Mouse (Mus musculus) CD4-positive, CD25-positive, alpha-beta regulatory T cell, adult 4 months (primary cell): ENCODE measurements at regions not wholly inside any gene's neighbourhood (a gene's known extent, or its start where the extent isn't known, plus 50 kb on each side); places are given as distances from the start of the nearest gene placed in this dataset.

Source experiments
- ATAC-seq: one replicate; pipeline ENCODE4 v1.8.0; 2017

- no peak for ATAC-seq
These were observed 273.2 kb downstream of the Rwdd3 start for GRCm38 (mm10) chr3:120898258-120898657.

DNA sequence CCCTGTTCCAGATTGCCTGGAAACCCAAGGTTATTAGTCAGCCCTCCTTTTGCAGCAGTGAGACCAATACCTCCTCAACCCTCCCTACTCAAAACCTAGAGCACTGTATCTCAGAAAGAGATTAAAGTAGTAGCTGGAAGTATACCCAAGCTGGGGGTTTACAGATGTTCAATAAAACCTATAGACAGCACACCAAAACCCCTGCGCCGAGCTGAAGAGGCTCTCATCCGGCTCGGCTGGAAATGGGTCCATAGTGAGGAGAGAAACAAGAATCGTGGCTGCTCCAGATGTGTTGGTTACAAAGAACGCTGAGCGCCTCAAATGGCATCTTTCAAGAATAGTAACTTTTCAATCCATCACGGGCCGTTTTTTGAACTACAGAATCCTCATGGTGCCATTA lies 273.7 kb downstream of the Rwdd3 start:
- ATAC-seq = no peak

GRCm38 (mm10) chr3:120897221-120897620 lies 274.3 kb downstream of the Rwdd3 start:
- no peak for ATAC-seq

GRCm38 (mm10) chr3:120886063-120886841 lies 285.2 kb downstream of the Rwdd3 start:
- ATAC-seq = no peak

- no peak for ATAC-seq
These were observed 286.1 kb downstream of the Rwdd3 start for GRCm38 (mm10) chr3:120885401-120885800.

DNA sequence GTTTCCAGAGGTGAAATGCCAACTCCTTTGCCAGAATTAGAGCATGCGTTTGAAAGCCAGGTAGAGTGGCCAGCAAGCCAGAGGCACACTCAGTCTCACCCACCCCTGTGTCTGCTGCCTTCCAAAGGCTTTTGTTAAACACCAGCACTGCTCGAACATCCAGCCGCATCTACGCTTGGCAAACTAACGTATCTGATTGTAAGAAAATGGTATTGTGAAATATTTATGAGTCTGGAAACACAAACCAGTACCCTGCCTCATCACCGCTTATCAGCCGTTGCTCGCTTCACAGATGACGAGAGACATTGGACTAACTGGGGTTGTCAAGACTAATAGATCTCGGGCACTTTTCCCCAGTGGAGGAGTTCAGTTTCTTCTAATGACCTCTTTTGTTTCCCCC lies 287.3 kb downstream of the Rwdd3 start:
- ATAC-seq = no peak

GRCm38 (mm10) chr3:120883650-120884049 lies 287.8 kb downstream of the Rwdd3 start:
- ATAC-seq = no peak

DNA sequence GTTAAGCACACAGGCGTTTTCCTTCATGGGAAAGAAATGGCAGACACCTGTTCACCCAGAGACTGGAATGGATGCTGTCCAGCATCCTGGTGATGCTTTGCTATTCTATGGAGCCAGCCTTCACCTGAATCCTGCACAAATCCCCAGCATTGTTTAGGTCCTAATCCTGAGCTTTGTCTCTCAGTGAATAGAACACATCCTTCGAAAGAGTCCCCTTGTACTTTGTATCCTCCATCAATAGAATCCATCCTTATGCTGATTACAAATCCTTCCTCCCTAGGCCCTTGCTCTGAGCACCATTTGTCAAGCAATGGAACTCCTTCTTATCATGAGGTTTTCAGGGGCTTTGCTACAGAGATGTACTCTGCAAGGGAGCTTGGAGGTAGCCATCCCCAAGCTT lies 292.1 kb downstream of the Rwdd3 start:
- ATAC-seq = no peak

DNA sequence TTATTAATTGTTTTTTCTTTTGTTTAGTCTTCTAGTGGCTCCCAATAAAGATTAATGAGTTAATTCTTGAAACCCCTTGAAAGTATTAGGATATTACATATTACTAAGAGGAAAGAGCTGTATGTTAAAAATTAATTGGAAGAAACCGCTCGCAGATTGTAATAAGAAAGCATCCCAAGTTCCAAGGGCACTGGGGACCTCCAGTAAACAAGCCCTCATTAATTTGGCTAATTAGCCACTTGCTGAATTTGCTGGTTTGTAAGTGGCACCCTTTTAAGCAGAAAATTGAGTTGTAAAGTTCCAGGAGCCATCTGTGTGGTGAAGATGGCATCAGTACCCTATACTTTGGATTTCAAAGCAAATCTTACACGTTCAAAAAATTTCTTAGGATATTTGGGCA lies 295.8 kb downstream of the Rwdd3 start:
- no peak for ATAC-seq

- no peak for ATAC-seq
These were observed 306.5 kb downstream of the Rwdd3 start for GRCm38 (mm10) chr3:120865036-120865435.

GRCm38 (mm10) chr3:120861641-120862040 lies 309.9 kb downstream of the Rwdd3 start:
- ATAC-seq = no peak

- ATAC-seq = no peak
These were observed 313.2 kb downstream of the Rwdd3 start for GRCm38 (mm10) chr3:120858281-120858680.

DNA sequence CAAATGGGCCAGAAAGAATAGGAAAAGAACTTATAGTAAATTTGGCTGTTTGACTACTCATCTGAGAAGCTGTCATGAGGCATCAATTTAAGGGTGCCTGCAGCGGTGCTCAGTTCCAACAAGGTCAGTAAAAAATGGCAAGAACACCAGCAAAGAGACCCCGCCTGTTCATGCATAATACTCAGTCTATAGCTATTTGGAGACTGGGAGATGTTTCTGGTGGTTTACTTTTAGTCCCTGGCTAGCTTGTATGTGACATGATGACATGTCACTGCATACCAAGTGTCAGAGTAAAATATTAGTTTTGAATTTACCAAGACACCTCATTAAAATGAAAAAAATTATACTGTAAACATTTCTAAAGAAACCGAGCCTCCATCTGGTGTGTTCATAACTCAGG lies 317.2 kb downstream of the Rwdd3 start:
- ATAC-seq = no peak

DNA sequence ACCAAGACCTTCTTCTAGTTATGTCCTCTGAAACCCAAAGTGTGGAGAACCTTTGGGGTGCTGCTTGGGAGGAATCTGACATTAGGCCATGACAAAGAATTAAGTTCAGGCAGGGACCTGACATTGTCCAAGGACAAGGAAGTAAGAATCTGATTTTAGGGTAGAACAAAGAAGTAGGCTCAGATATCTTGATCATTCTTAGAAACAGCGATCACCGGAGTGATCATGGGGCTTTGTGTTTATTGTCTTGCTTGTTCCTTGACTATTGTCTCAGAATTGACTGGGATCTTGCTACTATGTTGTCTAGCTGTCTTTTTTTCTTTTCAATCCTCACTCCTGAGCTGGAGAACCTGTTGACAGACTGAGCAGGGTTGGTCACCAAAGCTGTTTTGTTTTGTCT lies 327.9 kb downstream of the Rwdd3 start:
- no peak for ATAC-seq

- ATAC-seq = no peak
These were observed 348.0 kb downstream of the Rwdd3 start for GRCm38 (mm10) chr3:120823536-120823935.

GRCm38 (mm10) chr3:120811901-120812300 lies 359.6 kb downstream of the Rwdd3 start:
- no peak for ATAC-seq

DNA sequence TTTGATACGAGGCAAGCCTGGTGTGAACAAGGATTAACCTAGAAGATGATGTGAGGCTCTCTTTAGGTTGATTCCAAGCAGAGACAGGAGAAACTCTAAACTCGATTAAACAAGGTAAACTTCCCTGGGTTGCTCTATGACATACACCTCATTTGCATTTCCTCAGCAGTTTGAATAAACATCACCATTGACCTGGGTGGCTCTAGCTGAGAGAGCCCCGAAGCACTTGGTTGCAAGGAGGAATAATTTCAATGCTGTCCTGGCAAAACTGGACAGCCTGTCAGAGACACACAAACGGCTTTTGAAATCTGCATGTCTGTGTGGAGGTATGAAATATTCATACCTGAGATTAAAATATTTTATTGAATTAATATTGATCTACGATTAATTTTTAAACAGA lies 361.0 kb downstream of the Rwdd3 start:
- ATAC-seq = no peak

GRCm38 (mm10) chr3:120810048-120810447 lies 361.4 kb downstream of the Rwdd3 start:
- no peak for ATAC-seq

- ATAC-seq = no peak
These were observed 384.8 kb downstream of the Rwdd3 start for GRCm38 (mm10) chr3:120786659-120787058.

DNA sequence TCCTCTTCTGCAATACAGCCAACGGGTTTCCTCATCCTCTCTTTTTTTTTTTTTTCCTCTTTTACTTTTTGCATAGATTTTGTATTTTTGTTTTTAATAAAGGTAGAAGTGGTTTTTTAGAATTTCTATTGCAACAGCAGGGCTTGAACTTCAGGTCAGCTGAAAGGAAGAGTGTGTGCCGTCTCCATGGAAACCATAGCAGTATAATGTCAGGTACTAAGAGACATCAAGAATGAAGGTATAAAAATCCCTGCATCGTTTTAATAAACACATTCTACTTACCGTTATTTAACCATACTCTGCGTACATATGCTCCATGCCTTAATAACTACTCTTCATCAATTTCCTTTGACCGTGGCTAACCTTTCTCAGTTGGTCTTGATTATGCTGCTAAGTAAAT lies 390.0 kb downstream of the Rwdd3 start:
- no peak for ATAC-seq

DNA sequence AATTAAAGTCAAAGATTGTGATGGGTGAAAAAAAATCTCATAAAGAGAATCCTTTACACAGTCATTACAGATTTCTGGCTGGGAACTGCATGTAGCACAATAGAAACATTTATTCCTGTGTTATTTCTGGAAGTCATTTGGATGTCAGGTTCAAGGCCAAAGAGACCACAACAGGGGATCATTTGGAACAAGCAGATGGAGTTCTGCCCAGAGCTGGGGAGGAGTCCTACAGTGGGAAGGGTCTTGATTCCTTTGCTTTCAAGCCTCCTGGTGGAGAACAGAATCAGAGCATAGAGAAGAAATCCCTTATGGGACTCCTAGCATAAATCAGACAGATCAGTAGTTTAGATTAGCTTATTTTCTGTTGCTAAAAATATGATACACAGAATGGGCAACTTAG lies 392.4 kb downstream of the Rwdd3 start:
- ATAC-seq = no peak

DNA sequence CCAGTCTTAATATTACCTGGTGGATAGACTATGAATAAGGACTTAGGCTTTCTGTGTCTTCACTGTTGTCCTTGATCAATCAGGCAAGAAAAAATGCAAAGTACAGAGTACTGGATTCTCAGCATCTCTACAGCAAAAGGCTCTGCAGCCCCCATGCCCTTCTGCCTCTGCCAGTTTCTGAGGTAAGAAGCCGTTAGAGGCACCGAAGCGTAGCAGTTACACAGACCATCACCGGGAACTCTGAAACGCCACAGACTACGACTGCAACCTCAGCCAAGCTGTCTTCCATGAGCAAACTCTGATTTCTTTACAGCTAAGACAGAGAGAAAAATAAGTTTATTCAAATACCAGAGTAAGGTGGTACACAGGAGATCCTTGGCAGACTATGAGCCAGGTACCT lies 396.5 kb downstream of the Rwdd3 start:
- ATAC-seq = no peak

DNA sequence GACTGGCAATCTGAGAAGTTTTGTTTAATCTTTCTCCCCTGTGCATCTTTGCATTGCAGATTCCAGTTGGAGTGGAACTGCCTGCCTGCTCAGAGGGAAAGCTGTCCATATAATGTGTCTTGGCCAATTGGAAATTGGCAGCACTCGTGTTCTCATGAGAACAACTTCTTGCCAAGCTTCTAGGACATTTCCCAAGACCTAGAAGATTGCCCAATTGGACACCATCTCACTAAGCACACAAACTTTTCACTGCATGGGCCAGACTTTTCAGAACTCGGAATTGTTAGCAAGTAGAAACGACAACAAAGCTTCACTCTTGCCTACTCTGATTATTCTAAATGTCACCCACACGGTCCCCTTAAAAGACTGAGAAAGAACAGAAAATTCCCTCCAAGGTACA lies 409.8 kb downstream of the Rwdd3 start:
- ATAC-seq = no peak

GRCm38 (mm10) chr3:120761223-120761622 lies 410.3 kb downstream of the Rwdd3 start:
- ATAC-seq = no peak

- no peak for ATAC-seq
These were observed 423.0 kb downstream of the Rwdd3 start for GRCm38 (mm10) chr3:120748513-120748912.
